Mouse (Mus musculus): Measurements from ENCODE around the gene Gna15. TPM values are rescaled to one million over a fixed set of nuclear protein-coding genes. Genes with fewer than 3 reads are reported as not detected.
A peak's percentile ranks its signal among the peaks of the same experiment; 100 is the strongest.

Gene Gna15
- polyA plus RNA-seq, 1 experiment: 1.5 TPM

- Histone ChIP-seq H3K36me3 (ENCODE audit: control insufficient read depth, insufficient read depth, low read length) (no peaks in the 10 kb centered on the region), H3K27me3 (ENCODE audit: control insufficient read depth, insufficient read depth, low read length) (peaks cover 8% of the 10 kb centered on the region), H3K27ac (ENCODE audit: insufficient read depth, low read depth, low read length) (no peak overlapping the region), H3K4me3 (ENCODE audit: low read depth, low read length) (peak overlapping the region; percentile 50), H3K4me1 (ENCODE audit: control insufficient read depth, insufficient read depth, insufficient read length, low read length) (peaks cover 39% of the 10 kb centered on the region)
- TF ChIP-seq CTCF (IDR thresholded peaks at IDR 0.05; ENCODE audit: extremely low read depth, insufficient read length, insufficient replicate concordance, low read depth, low read length) (no peak), POLR2A (IDR thresholded peaks at IDR 0.05; ENCODE audit: low read depth, low read length) (no peak)
- WGBS: 6% methylated on average over 16 of the region's 16 CpGs
Observed at GRCm38 (mm10) chr10:81461673-81462414, 62.2 kb downstream of the Gna15 start.

GRCm38 (mm10) chr10:81460951-81461350 is 63.1 kb downstream of the Gna15 start:
- Histone ChIP-seq H3K36me3 (ENCODE audit: control insufficient read depth, insufficient read depth, low read length) (no peaks in the 10 kb centered on the region), H3K27me3 (ENCODE audit: control insufficient read depth, insufficient read depth, low read length) (peaks cover 8% of the 10 kb centered on the region), H3K4me3 (ENCODE audit: low read depth, low read length) (no peak overlapping the region), H3K4me1 (ENCODE audit: control insufficient read depth, insufficient read depth, insufficient read length, low read length) (peaks cover 30% of the 10 kb centered on the region), H3K27ac (ENCODE audit: insufficient read depth, low read depth, low read length) (no peak overlapping the region)
- WGBS: 54% methylated on average over 11 of the region's 11 CpGs
- TF ChIP-seq CTCF (IDR thresholded peaks at IDR 0.05; ENCODE audit: extremely low read depth, insufficient read length, insufficient replicate concordance, low read depth, low read length) (no peak), POLR2A (IDR thresholded peaks at IDR 0.05; ENCODE audit: low read depth, low read length) (no peak)

- WGBS: 45% methylated on average over 20 of the region's 20 CpGs
- peaks cover 26% of the 10 kb centered on the region for H3K4me1 ChIP-seq (ENCODE audit: control insufficient read depth, insufficient read depth, insufficient read length, low read length)
- peaks cover 10% of the 10 kb centered on the region for H3K27me3 ChIP-seq (ENCODE audit: control insufficient read depth, insufficient read depth, low read length)
- H3K4me3 ChIP-seq (ENCODE audit: low read depth, low read length): no peak overlapping the region
- no peak for TF ChIP-seq CTCF (IDR thresholded peaks at IDR 0.05; ENCODE audit: extremely low read depth, insufficient read length, insufficient replicate concordance, low read depth, low read length)
- no peak for TF ChIP-seq POLR2A (IDR thresholded peaks at IDR 0.05; ENCODE audit: low read depth, low read length)
- no peaks in the 10 kb centered on the region for H3K36me3 ChIP-seq (ENCODE audit: control insufficient read depth, insufficient read depth, low read length)
- no peak overlapping the region for H3K27ac ChIP-seq (ENCODE audit: insufficient read depth, low read depth, low read length)
Observed at GRCm38 (mm10) chr10:81460471-81460870, 63.6 kb downstream of the Gna15 start.

GRCm38 (mm10) chr10:81459399-81459798 is 64.6 kb downstream of the Gna15 start:
- WGBS: 72% methylated on average over 21 of the region's 21 CpGs
- TF ChIP-seq POLR2A (IDR thresholded peaks at IDR 0.05; ENCODE audit: low read depth, low read length) (no peak), CTCF (IDR thresholded peaks at IDR 0.05; ENCODE audit: extremely low read depth, insufficient read length, insufficient replicate concordance, low read depth, low read length) (no peak)
- H3K27me3 ChIP-seq (ENCODE audit: control insufficient read depth, insufficient read depth, low read length): peaks cover 12% of the 10 kb centered on the region

GRCm38 (mm10) chr10:81458267-81458666 is 65.8 kb downstream of the Gna15 start:
- H3K27me3 ChIP-seq (ENCODE audit: control insufficient read depth, insufficient read depth, low read length): peaks cover 19% of the 10 kb centered on the region
- H3K36me3 ChIP-seq (ENCODE audit: control insufficient read depth, insufficient read depth, low read length): no peaks in the 10 kb centered on the region
- 41% methylated on average over 6 of the region's 6 CpGs for WGBS
- H3K4me1 ChIP-seq (ENCODE audit: control insufficient read depth, insufficient read depth, insufficient read length, low read length): peaks cover 10% of the 10 kb centered on the region
- H3K27ac ChIP-seq (ENCODE audit: insufficient read depth, low read depth, low read length): no peak overlapping the region
- TF ChIP-seq POLR2A (IDR thresholded peaks at IDR 0.05; ENCODE audit: low read depth, low read length): no peak
- no peak for TF ChIP-seq CTCF (IDR thresholded peaks at IDR 0.05; ENCODE audit: extremely low read depth, insufficient read length, insufficient replicate concordance, low read depth, low read length)
- no peak overlapping the region for H3K4me3 ChIP-seq (ENCODE audit: low read depth, low read length)

More at GRCm38 (mm10) chr10:81459399-81459798, 64.6 kb downstream of the Gna15 start:
- Histone ChIP-seq H3K36me3 (ENCODE audit: control insufficient read depth, insufficient read depth, low read length) (no peaks in the 10 kb centered on the region), H3K4me3 (ENCODE audit: low read depth, low read length) (no peak overlapping the region), H3K4me1 (ENCODE audit: control insufficient read depth, insufficient read depth, insufficient read length, low read length) (peaks cover 16% of the 10 kb centered on the region), H3K27ac (ENCODE audit: insufficient read depth, low read depth, low read length) (no peak overlapping the region)

- H3K36me3 ChIP-seq (ENCODE audit: control insufficient read depth, insufficient read depth, low read length): no peaks in the 10 kb centered on the region
- H3K27ac ChIP-seq (ENCODE audit: insufficient read depth, low read depth, low read length): no peak overlapping the region
- WGBS: 87% methylated on average over 8 of the region's 8 CpGs
- H3K27me3 ChIP-seq (ENCODE audit: control insufficient read depth, insufficient read depth, low read length): peaks cover 26% of the 10 kb centered on the region
- H3K4me3 ChIP-seq (ENCODE audit: low read depth, low read length): no peak overlapping the region
- TF ChIP-seq POLR2A (IDR thresholded peaks at IDR 0.05; ENCODE audit: low read depth, low read length) (no peak), CTCF (IDR thresholded peaks at IDR 0.05; ENCODE audit: extremely low read depth, insufficient read length, insufficient replicate concordance, low read depth, low read length) (no peak)
- H3K4me1 ChIP-seq (ENCODE audit: control insufficient read depth, insufficient read depth, insufficient read length, low read length): peaks cover 10% of the 10 kb centered on the region
Observed at GRCm38 (mm10) chr10:81457624-81458023, 66.4 kb downstream of the Gna15 start.

- no peak for TF ChIP-seq CTCF (IDR thresholded peaks at IDR 0.05; ENCODE audit: extremely low read depth, insufficient read length, insufficient replicate concordance, low read depth, low read length)
- no peak for TF ChIP-seq POLR2A (IDR thresholded peaks at IDR 0.05; ENCODE audit: low read depth, low read length)
- Histone ChIP-seq H3K4me1 (ENCODE audit: control insufficient read depth, insufficient read depth, insufficient read length, low read length) (peaks cover 6% of the 10 kb centered on the region), H3K27ac (ENCODE audit: insufficient read depth, low read depth, low read length) (no peak overlapping the region), H3K27me3 (ENCODE audit: control insufficient read depth, insufficient read depth, low read length) (peaks cover 31% of the 10 kb centered on the region), H3K36me3 (ENCODE audit: control insufficient read depth, insufficient read depth, low read length) (no peaks in the 10 kb centered on the region), H3K4me3 (ENCODE audit: low read depth, low read length) (no peak overlapping the region)
- 25% methylated on average over 12 of the region's 12 CpGs for WGBS
Observed at GRCm38 (mm10) chr10:81456983-81457563, 67.0 kb downstream of the Gna15 start.
